Mouse (Mus musculus): ENCODE data around the gene Gal3st4.

- TF ChIP-seq POLR2A (IDR thresholded peaks at IDR 0.05; ENCODE audit: low read depth, low read length) (no peak), CTCF (IDR thresholded peaks at IDR 0.05; ENCODE audit: borderline replicate concordance, insufficient read depth, low read length) (peak; percentile 22; the same call in 1 of the 2 replicates)
These were observed 44.6 kb downstream of the Gal3st4 start for GRCm38 (mm10) chr5:138228026-138228425.
